Mouse (Mus musculus): ENCODE results near the gene Dcaf5.

DNA sequence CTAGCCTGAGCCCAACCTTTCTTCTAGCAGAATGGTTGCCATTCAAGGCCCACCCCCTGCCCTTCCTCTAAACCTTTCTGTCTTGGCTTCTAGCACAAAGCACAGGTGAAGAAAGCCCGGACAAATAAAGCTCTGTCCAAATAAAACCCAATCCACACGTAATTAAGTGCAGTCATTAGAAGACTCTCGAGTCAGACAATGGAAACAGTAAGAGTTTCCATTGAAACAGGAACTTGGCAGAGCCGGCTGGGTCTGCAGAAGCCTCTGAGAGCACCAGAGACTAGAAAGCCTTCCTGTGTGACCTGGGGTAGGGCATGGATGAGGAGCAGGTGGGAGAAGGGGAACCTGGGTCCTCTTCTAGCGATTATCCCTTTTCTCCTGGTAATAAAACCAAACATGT is 150.5 kb downstream of the Dcaf5 start:
- TF ChIP-seq CTCF (IDR thresholded peaks at IDR 0.05; ENCODE audit: borderline replicate concordance, control insufficient read depth, extremely low read depth, insufficient read depth, low read length, poor library complexity) (no peak), POLR2A (IDR thresholded peaks at IDR 0.05; ENCODE audit: control insufficient read depth, extremely low read depth, insufficient read depth, low read length, poor library complexity) (no peak)

Data from thymus, adult 2 months (tissue).